ENCODE assay signal across 8 mouse cellular contexts in the genomic region with DNA sequence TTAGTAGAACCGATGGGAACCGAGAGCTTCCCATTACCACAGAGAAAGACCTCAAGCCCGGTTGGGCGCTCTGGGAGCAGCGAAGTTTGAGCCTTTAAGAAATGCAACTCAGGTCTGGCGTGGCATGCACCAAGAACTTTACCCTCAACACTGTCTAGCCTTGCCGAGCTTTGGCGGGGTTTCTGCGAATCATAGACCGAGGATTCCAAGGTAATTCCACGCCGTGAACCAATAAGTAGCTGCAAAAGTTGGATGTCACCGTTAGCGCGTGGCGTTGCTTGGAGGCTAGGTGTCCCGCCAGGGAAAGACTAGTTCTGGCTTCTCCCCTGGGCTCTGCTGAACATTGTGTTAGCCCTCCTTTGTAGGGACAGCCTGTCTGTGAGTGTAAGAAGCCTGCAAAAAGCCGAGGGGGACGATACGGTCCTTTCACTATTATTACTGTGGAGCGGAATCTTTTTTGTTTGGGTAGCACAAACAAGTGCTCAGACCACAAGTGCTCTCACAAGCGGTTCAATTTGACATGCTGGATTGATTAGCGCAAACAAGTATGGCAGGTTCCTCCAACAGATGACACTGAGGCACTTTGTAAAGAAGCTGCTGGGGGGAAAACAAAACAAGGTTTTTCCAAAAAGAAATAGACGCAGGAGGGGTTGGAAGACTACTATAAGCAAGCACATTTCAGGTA. TPM values are rescaled to one million over a fixed set of nuclear protein-coding genes. Genes with fewer than 3 reads are reported as not detected.
DNase-seq lines count a peak whose midpoint lies in the region; ATAC-seq and TF ChIP-seq lines count a peak whose summit lies in the region.

No protein-coding gene starts in this region.

- peaks cover 56% of the 10 kb centered on the region for H3K79me2 ChIP-seq in macrophage (ENCODE audit: inconsistent target)

- peak overlapping the region; percentile 70 for H3K9ac ChIP-seq in kidney, embryonic 16.5 days (replicated peaks; ENCODE audit: low read length)

- H3K4me3 ChIP-seq in layer of hippocampus, adult 2 months: peak overlapping the region; percentile 66
- peak overlapping the region; percentile 96 for H3K4me3 ChIP-seq in bone marrow macrophage, adult 2 months (ENCODE audit: insufficient read depth, low read length)
- peak overlapping the region; percentile 74 for H3K4me3 ChIP-seq in kidney, embryonic 16.5 days (ENCODE audit: low read length)
- peak overlapping the region; percentile 98 for H3K4me3 ChIP-seq in macrophage (ENCODE audit: inconsistent target)

- no peaks in the 10 kb centered on the region for H3K36me3 ChIP-seq in kidney, embryonic 16.5 days (ENCODE audit: insufficient read depth, low read length)
- H3K36me3 ChIP-seq in macrophage (ENCODE audit: inconsistent target): peaks cover 16% of the 10 kb centered on the region; the same call in 1 of the 2 replicates

- H3K27me3 ChIP-seq in kidney, embryonic 16.5 days (ENCODE audit: insufficient read depth, low read length): no peaks in the 10 kb centered on the region

- peak overlapping the region; percentile 93 for H3K27ac ChIP-seq in layer of hippocampus, adult 2 months
- peak overlapping the region; percentile 82 for H3K27ac ChIP-seq in bone marrow macrophage, adult 2 months (ENCODE audit: insufficient read depth, low read depth, low read length)
- peak overlapping the region; percentile 97 for H3K27ac ChIP-seq in kidney, embryonic 16.5 days (ENCODE audit: low read length)
- H3K27ac ChIP-seq in macrophage: peak overlapping the region; percentile 87

- peak overlapping the region; percentile 85 for H3K4me2 ChIP-seq in kidney, embryonic 16.5 days (replicated peaks; ENCODE audit: low read depth, low read length)

- 0 out of 2 replicates have a peak, but pooled peaks have one; percentile 12 for ATAC-seq in granulocyte monocyte progenitor cell, adult 5-6 weeks (replicated peaks; ENCODE audit: poor library complexity, severe bottlenecking)
- peak; percentile 31 for ATAC-seq in kidney, embryonic 16.5 days (ENCODE audit: low FRiP score, low TSS enrichment)

- under 1% methylated on average over 24 of the region's 24 CpGs for WGBS in kidney, embryonic 16.5 days
- WGBS in macrophage (ENCODE audit: missing documents): 12% methylated on average over 20 of the region's 24 CpGs

- H3K4me1 ChIP-seq in bone marrow macrophage, adult 2 months (ENCODE audit: control insufficient read depth, insufficient read depth, low read length): peaks cover 23% of the 10 kb centered on the region
- peaks cover 12% of the 10 kb centered on the region; the same call in 1 of the 2 replicates for H3K4me1 ChIP-seq in kidney, embryonic 16.5 days (ENCODE audit: insufficient read depth, low read length)

- H3K9me3 ChIP-seq in kidney, embryonic 16.5 days (ENCODE audit: low read length): no peaks in the 10 kb centered on the region

- no peak for DNase-seq in layer of hippocampus, adult 2 months (ENCODE audit: low spot score in 2 of 2)
- DNase-seq in layer of hippocampus, adult 8-10 months (ENCODE audit: low spot score in 2 of 2): no peak
- peak; percentile 52 to 63 for DNase-seq in urinary bladder, postnatal 4 days (ENCODE audit: low spot score in 2 of 2)
- DNase-seq in retina, postnatal 1 day: no peak

- no peak for TF ChIP-seq POLR2A in bone marrow macrophage, adult 2 months (IDR thresholded peaks at IDR 0.05; ENCODE audit: borderline replicate concordance, low read depth, low read length)

- TF ChIP-seq CTCF in layer of hippocampus, adult 2 months (conservative IDR thresholded peaks at IDR 0.05): no peak
- no peak for TF ChIP-seq CTCF in bone marrow macrophage, adult 2 months (IDR thresholded peaks at IDR 0.05; ENCODE audit: low read depth, low read length)

RNA-seq across cellular contexts. Expression of gene Mertk, which starts 0.6 kb away (rescaled TPM):
- 10 to 100 TPM; 36.0 to 38.5 TPM for total RNA-seq in layer of hippocampus, adult 2 months (2021)
- 10 to 100 TPM; 33.7 to 40.4 (median 36.1) TPM for total RNA-seq in layer of hippocampus, adult 8-10 months (2022)
- polyA plus RNA-seq in bone marrow macrophage, adult 2 months (2012; ENCODE audit: insufficient read depth, insufficient read length, missing spikeins): 52.5 and 53.2 TPM in 2 replicates
- total RNA-seq in granulocyte monocyte progenitor cell, adult 5-6 weeks (2014; fragmentation: Nextera tagmentation): not detected in 2 replicates
- not detected in 2 replicates for total RNA-seq in granulocyte monocyte progenitor cell, adult 5-6 weeks (2017)
- 14.2 and 14.6 TPM in 2 replicates for polyA plus RNA-seq in kidney, embryonic 16.5 days (2015; fragmentation: Nextera tagmentation; extraction: Ambion mirVana)
- total RNA-seq in macrophage (2018; cell fraction: chromatin; rRNA removed): 100 to 1,000 TPM; 216 to 688 (median 445) TPM
- 100 to 1,000 TPM in 20 of 26 experiments, 10 to 100 TPM in 6; 59.3 to 173 (median 123) TPM for total RNA-seq in macrophage (2018; cell fraction: cytosol; rRNA removed)
- 100 to 1,000 TPM; 191 to 540 (median 334) TPM for total RNA-seq in macrophage (2018; cell fraction: nucleus; rRNA removed)
- 63.8 to 164 TPM (median 95.9 TPM) in 3 replicates for polyA plus RNA-seq in macrophage (2018)

RNA-seq across cellular contexts. Expression of gene Anapc1, which starts 12.2 kb away (rescaled TPM):
- 10 to 100 TPM; 63.8 to 70.4 TPM for total RNA-seq in layer of hippocampus, adult 2 months (2021)
- 10 to 100 TPM; 60.5 to 75.1 (median 71.7) TPM for total RNA-seq in layer of hippocampus, adult 8-10 months (2022)
- polyA plus RNA-seq in bone marrow macrophage, adult 2 months (2012; ENCODE audit: insufficient read depth, insufficient read length, missing spikeins): 57.0 and 61.1 TPM in 2 replicates
- 101 and 130 TPM in 2 replicates for total RNA-seq in granulocyte monocyte progenitor cell, adult 5-6 weeks (2014; fragmentation: Nextera tagmentation)
- total RNA-seq in granulocyte monocyte progenitor cell, adult 5-6 weeks (2017): 111 and 148 TPM in 2 replicates
- 62.1 and 65.9 TPM in 2 replicates for polyA plus RNA-seq in kidney, embryonic 16.5 days (2015; fragmentation: Nextera tagmentation; extraction: Ambion mirVana)
- 100 to 1,000 TPM; 127 to 407 (median 303) TPM for total RNA-seq in macrophage (2018; cell fraction: chromatin; rRNA removed)
- total RNA-seq in macrophage (2018; cell fraction: cytosol; rRNA removed): 10 to 100 TPM; 26.2 to 60.7 (median 37.9) TPM
- 100 to 1,000 TPM in 21 of 26 experiments, 10 to 100 TPM in 5; 52.2 to 281 (median 124) TPM for total RNA-seq in macrophage (2018; cell fraction: nucleus; rRNA removed)
- 34.0 to 41.8 TPM (median 34.7 TPM) in 3 replicates for polyA plus RNA-seq in macrophage (2018)

Comparison
In these comparisons a context has a peak if more than half of its experiments do, and no peak if none do; other contexts are left out.
1. DNase-seq: peak in urinary bladder, postnatal 4 days (2 of 2); none in layer of hippocampus, adult 2 months (0 of 2), layer of hippocampus, adult 8-10 months (0 of 2) and retina, postnatal 1 day (single experiment).
2. RNA of gene Mertk, which starts 0.6 kb away (total RNA-seq): 36.0 to 38.5 TPM in layer of hippocampus, adult 2 months and 33.7 to 40.4 TPM in layer of hippocampus, adult 8-10 months; not detected in granulocyte monocyte progenitor cell, adult 5-6 weeks; every median in the first group is over 10 times any median in the second.
3. Peak in every context shown above with its lines, with median percentiles within 50 percentile points of each other: H3K27ac ChIP-seq and H3K4me3 ChIP-seq.